Mouse (Mus musculus): ENCODE measurements at regions not wholly inside any gene's neighbourhood (a gene's known extent, or its start where the extent isn't known, plus 50 kb on each side); places are given as distances from the start of the nearest gene placed in this dataset.

DNA sequence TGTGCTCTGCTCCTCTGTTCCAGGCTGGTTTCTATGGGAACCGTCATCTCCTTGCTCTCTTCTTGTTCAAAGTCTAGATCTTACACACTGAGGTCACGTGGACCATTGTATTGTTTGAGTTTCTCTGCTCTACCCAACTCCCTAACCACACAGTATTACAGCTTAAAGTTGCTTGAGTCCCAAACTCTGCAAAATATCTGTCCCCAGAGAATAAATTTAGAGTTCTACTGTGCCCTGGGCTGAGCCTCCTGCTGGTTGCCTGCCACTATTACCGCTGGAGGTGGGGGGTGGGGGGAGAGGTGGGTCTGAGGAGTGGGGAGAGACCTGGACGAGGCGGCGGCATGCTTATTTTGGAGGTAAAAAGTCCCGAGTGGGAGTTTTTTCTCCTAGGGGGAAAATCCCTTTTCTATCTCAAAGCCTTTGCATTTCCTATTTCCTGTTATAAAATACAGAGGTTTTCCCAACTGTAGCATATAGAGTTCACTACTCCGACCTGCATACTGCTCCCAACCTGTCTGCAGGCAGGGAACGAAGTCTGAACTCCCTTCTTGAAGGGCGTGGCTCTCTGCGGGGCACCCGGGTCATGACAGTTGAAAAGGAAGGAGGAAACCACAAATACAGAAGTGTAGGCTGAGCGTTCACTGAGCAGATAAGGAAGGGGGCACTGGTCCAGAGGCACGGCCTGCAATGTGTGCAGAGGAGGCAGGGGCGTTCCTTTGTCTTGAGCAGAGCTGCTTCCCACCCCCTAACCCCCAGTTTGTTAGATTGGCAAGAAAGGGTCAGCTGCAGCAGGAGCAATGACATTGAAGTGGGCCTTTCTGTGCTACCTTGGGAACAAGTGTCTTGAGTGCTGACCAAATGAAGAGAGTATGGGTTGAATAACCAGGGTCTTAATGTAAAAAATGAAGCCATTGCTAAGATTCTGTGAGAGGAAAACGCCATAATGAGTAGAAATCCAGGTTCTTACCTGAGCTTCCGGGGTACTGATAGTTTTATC is 188.7 kb downstream of the Akap7 start:
- no peaks in the 10 kb centered on the region for H3K36me3 ChIP-seq (ENCODE audit: insufficient read depth, low read length)
- no peaks in the 10 kb centered on the region for H3K4me1 ChIP-seq (ENCODE audit: insufficient read depth, low read length)
- peak; percentile 27; the same call in 1 of the 2 replicates for ATAC-seq (ENCODE audit: low FRiP score, low TSS enrichment)
- no peak overlapping the region for H3K4me2 ChIP-seq (replicated peaks; ENCODE audit: low read depth, low read length)
- H3K27ac ChIP-seq (ENCODE audit: low read length) = no peak overlapping the region
- WGBS = 42% methylated on average over 17 of the region's 17 CpGs
- no peak overlapping the region for H3K9ac ChIP-seq (replicated peaks; ENCODE audit: low read length)
- no peak overlapping the region for H3K4me3 ChIP-seq (ENCODE audit: low read length)
- H3K9me3 ChIP-seq (ENCODE audit: low read length) = no peaks in the 10 kb centered on the region
- H3K27me3 ChIP-seq (ENCODE audit: insufficient read depth, low read length) = no peaks in the 10 kb centered on the region

DNA sequence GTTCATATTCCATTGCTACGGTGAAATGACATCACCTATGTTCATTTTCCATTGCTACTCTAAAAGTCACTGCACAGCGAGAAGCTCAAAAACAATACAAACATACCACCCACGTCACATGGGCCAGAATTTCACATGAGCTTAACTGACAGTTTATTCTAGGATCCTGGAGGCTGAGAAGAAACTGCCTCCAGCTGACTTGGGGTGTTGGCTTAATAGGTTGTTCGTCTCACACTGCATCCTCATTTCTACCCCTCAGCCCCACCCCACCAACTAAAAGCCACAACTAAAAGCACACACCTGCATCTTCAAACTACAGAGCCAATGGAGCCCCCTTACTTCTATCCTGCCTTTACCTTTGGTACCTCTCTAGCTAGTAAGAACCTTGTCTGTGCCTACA is 187.0 kb upstream of the Arg1 start:
- ATAC-seq (ENCODE audit: low FRiP score, low TSS enrichment) = no peak
- Histone ChIP-seq H3K4me2 (replicated peaks; ENCODE audit: low read depth, low read length) (no peak overlapping the region), H3K36me3 (ENCODE audit: insufficient read depth, low read length) (no peaks in the 10 kb centered on the region), H3K4me3 (ENCODE audit: low read length) (no peak overlapping the region), H3K4me1 (ENCODE audit: insufficient read depth, low read length) (0 out of 2 replicates have a peak, but pooled peaks cover 7% of the 10 kb centered on the region), H3K9ac (replicated peaks; ENCODE audit: low read length) (no peak overlapping the region), H3K27me3 (ENCODE audit: insufficient read depth, low read length) (no peaks in the 10 kb centered on the region), H3K9me3 (ENCODE audit: low read length) (no peaks in the 10 kb centered on the region), H3K27ac (ENCODE audit: low read length) (no peak overlapping the region)
- WGBS = 93% methylated on average over 4 of the region's 4 CpGs

GRCm38 (mm10) chr10:25112449-25113171 is 185.3 kb upstream of the Arg1 start:
- Histone ChIP-seq H3K36me3 (ENCODE audit: insufficient read depth, low read length) (no peaks in the 10 kb centered on the region), H3K27ac (ENCODE audit: low read length) (no peak overlapping the region), H3K27me3 (ENCODE audit: insufficient read depth, low read length) (no peaks in the 10 kb centered on the region), H3K9ac (replicated peaks; ENCODE audit: low read length) (no peak overlapping the region), H3K4me1 (ENCODE audit: insufficient read depth, low read length) (0 out of 2 replicates have a peak, but pooled peaks cover 7% of the 10 kb centered on the region), H3K4me3 (ENCODE audit: low read length) (no peak overlapping the region), H3K9me3 (ENCODE audit: low read length) (no peaks in the 10 kb centered on the region), H3K4me2 (replicated peaks; ENCODE audit: low read depth, low read length) (no peak overlapping the region)
- no peak for ATAC-seq (ENCODE audit: low FRiP score, low TSS enrichment)
- WGBS = 62% methylated on average over 12 of the region's 12 CpGs

GRCm38 (mm10) chr10:25111636-25112422 is 184.5 kb upstream of the Arg1 start:
- H3K4me3 ChIP-seq (ENCODE audit: low read length) = no peak overlapping the region
- no peaks in the 10 kb centered on the region for H3K9me3 ChIP-seq (ENCODE audit: low read length)
- no peak overlapping the region for H3K9ac ChIP-seq (replicated peaks; ENCODE audit: low read length)
- 11% methylated on average over 11 of the region's 11 CpGs for WGBS
- no peak for ATAC-seq (ENCODE audit: low FRiP score, low TSS enrichment)
- no peak overlapping the region for H3K4me2 ChIP-seq (replicated peaks; ENCODE audit: low read depth, low read length)
- no peaks in the 10 kb centered on the region for H3K36me3 ChIP-seq (ENCODE audit: insufficient read depth, low read length)
- H3K4me1 ChIP-seq (ENCODE audit: insufficient read depth, low read length) = 0 out of 2 replicates have a peak, but pooled peaks cover 7% of the 10 kb centered on the region
- H3K27me3 ChIP-seq (ENCODE audit: insufficient read depth, low read length) = no peaks in the 10 kb centered on the region
- H3K27ac ChIP-seq (ENCODE audit: low read length) = no peak overlapping the region

DNA sequence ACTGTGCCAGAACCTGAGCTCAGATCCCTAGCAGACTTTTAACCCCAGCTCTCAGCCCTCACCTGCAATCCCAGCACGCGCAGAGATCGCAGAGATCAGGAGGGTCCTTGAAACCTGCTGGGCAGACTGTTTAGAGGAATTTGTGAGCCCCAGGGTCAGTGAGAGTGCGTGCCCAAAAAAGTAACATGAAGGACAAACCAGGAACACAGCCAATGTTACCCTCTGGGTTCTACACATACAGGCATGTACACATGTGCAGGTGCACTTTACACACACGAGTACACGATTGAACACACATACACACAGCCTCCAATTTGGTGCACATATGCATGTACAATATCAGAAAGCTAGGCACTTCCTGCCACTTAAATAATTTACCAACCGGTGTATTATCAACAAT is 183.9 kb upstream of the Arg1 start:
- ATAC-seq (ENCODE audit: low FRiP score, low TSS enrichment) = no peak
- Histone ChIP-seq H3K4me2 (replicated peaks; ENCODE audit: low read depth, low read length) (no peak overlapping the region), H3K36me3 (ENCODE audit: insufficient read depth, low read length) (no peaks in the 10 kb centered on the region), H3K4me3 (ENCODE audit: low read length) (no peak overlapping the region), H3K4me1 (ENCODE audit: insufficient read depth, low read length) (0 out of 2 replicates have a peak, but pooled peaks cover 7% of the 10 kb centered on the region), H3K27ac (ENCODE audit: low read length) (no peak overlapping the region), H3K9ac (replicated peaks; ENCODE audit: low read length) (no peak overlapping the region), H3K9me3 (ENCODE audit: low read length) (no peaks in the 10 kb centered on the region), H3K27me3 (ENCODE audit: insufficient read depth, low read length) (no peaks in the 10 kb centered on the region)
- 58% methylated on average over 7 of the region's 7 CpGs for WGBS

- H3K9ac ChIP-seq (replicated peaks; ENCODE audit: low read length) = no peak overlapping the region
- H3K27ac ChIP-seq (ENCODE audit: low read length) = no peak overlapping the region
- H3K9me3 ChIP-seq (ENCODE audit: low read length) = no peaks in the 10 kb centered on the region
- no peak overlapping the region for H3K4me2 ChIP-seq (replicated peaks; ENCODE audit: low read depth, low read length)
- no peak overlapping the region for H3K4me3 ChIP-seq (ENCODE audit: low read length)
- 61% methylated on average over 4 of the region's 4 CpGs for WGBS
- no peak for ATAC-seq (ENCODE audit: low FRiP score, low TSS enrichment)
- no peaks in the 10 kb centered on the region for H3K27me3 ChIP-seq (ENCODE audit: insufficient read depth, low read length)
- H3K4me1 ChIP-seq (ENCODE audit: insufficient read depth, low read length) = no peaks in the 10 kb centered on the region
- H3K36me3 ChIP-seq (ENCODE audit: insufficient read depth, low read length) = no peaks in the 10 kb centered on the region
Measured at GRCm38 (mm10) chr10:25098070-25098469, 170.8 kb upstream of the Arg1 start.

GRCm38 (mm10) chr10:25089705-25090386 is 162.6 kb upstream of the Arg1 start:
- ATAC-seq (ENCODE audit: low FRiP score, low TSS enrichment) = no peak
- Histone ChIP-seq H3K4me2 (replicated peaks; ENCODE audit: low read depth, low read length) (no peak overlapping the region), H3K27ac (ENCODE audit: low read length) (no peak overlapping the region), H3K9me3 (ENCODE audit: low read length) (no peaks in the 10 kb centered on the region), H3K4me1 (ENCODE audit: insufficient read depth, low read length) (no peaks in the 10 kb centered on the region), H3K4me3 (ENCODE audit: low read length) (no peak overlapping the region), H3K9ac (replicated peaks; ENCODE audit: low read length) (no peak overlapping the region), H3K27me3 (ENCODE audit: insufficient read depth, low read length) (no peaks in the 10 kb centered on the region), H3K36me3 (ENCODE audit: insufficient read depth, low read length) (no peaks in the 10 kb centered on the region)
- 77% methylated on average over 4 of the region's 4 CpGs for WGBS

DNA sequence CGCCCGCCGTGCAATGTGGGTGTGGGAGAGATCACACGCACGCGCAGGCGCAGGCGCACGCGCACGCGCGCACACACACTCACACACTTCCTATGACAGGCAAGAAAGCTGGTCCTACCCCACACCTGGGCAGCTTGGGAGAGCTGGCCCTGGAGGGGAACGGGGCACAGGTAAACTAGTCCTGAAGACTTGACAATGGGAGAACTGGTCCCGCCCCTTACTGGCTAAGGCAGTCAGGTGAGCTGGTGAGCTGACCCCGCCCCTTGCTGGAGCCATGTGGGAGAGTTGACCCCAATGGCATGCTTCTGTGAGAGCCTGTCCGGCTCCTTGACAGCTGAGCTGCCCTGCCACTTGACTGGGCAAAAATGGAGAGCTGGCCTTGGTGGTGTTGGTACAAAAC is 159.5 kb upstream of the Arg1 start:
- 96% methylated on average over 17 of the region's 17 CpGs for WGBS
- Histone ChIP-seq H3K4me2 (replicated peaks; ENCODE audit: low read depth, low read length) (no peak overlapping the region), H3K27ac (ENCODE audit: low read length) (no peak overlapping the region), H3K4me1 (ENCODE audit: insufficient read depth, low read length) (no peaks in the 10 kb centered on the region), H3K4me3 (ENCODE audit: low read length) (no peak overlapping the region), H3K9me3 (ENCODE audit: low read length) (no peaks in the 10 kb centered on the region), H3K36me3 (ENCODE audit: insufficient read depth, low read length) (no peaks in the 10 kb centered on the region), H3K27me3 (ENCODE audit: insufficient read depth, low read length) (no peaks in the 10 kb centered on the region), H3K9ac (replicated peaks; ENCODE audit: low read length) (no peak overlapping the region)
- ATAC-seq (ENCODE audit: low FRiP score, low TSS enrichment) = peak; percentile 54; the same call in 1 of the 2 replicates

DNA sequence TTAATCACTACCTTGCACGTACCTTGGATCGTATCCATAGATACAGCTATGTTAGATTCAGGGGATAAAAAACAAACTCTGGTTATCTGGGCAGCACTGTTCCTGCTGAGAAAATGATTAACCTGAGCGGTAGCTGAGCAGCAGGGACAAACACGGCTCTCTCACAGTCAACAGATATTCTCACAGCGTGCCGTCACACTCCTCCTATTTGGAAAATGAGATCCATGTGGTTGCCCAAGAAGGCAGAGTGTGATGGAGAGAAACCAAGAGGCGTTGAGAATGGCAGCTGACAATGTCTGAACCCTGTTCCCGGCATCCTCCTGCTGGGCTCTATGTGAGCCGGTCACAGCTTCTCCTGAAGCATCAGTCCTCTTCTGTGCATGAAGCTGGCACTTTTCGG is 155.6 kb upstream of the Arg1 start:
- Histone ChIP-seq H3K9me3 (ENCODE audit: low read length) (no peaks in the 10 kb centered on the region), H3K4me1 (ENCODE audit: insufficient read depth, low read length) (no peaks in the 10 kb centered on the region), H3K27ac (ENCODE audit: low read length) (no peak overlapping the region), H3K4me3 (ENCODE audit: low read length) (no peak overlapping the region), H3K27me3 (ENCODE audit: insufficient read depth, low read length) (no peaks in the 10 kb centered on the region), H3K36me3 (ENCODE audit: insufficient read depth, low read length) (no peaks in the 10 kb centered on the region), H3K4me2 (replicated peaks; ENCODE audit: low read depth, low read length) (peak overlapping the region; percentile 15; the same call in 1 of the 2 replicates), H3K9ac (replicated peaks; ENCODE audit: low read length) (no peak overlapping the region)
- WGBS = 61% methylated on average over 10 of the region's 10 CpGs
- ATAC-seq (ENCODE audit: low FRiP score, low TSS enrichment) = peak; percentile 82

Measured in kidney, embryonic 16.5 days (tissue).